Mouse (Mus musculus) liver, embryonic 11.5 days (tissue): ENCODE data around the gene Ppp1r9b. TPM values are rescaled to one million over a fixed set of nuclear protein-coding genes. Genes with fewer than 3 reads are reported as not detected.

ENCODE experiments used
- ATAC-seq: fragments of 200-750 bp; cut with Nextera tagmentation; replicated peaks from 2 replicates; pipeline ENCODE4 v1.8.0; 2017; ENCODE audit warnings: moderate number of reproducible peaks, mild to moderate bottlenecking, moderate TSS enrichment, moderate library complexity; ENCODE audit not compliant: low FRiP score
- DNase-seq: peaks from one replicate; pipeline ENCODE4 v3.0.0-alpha.2; 2017; ENCODE audit warnings: low spot score
- H3K27ac ChIP-seq: fragments of 300-500 bp; sonication (generic); 2 replicates; pipeline ENCODE4 v1.5.1; 2014; ENCODE audit warnings: mild to moderate bottlenecking, low read depth, low read length, control low read depth
- H3K27me3 ChIP-seq: fragments of 300-500 bp; sonication (generic); replicated peaks from 2 replicates; pipeline ENCODE4 v1.6.1; 2014; ENCODE audit warnings: low read length, mixed read lengths; ENCODE audit not compliant: control insufficient read depth, insufficient read depth
- H3K36me3 ChIP-seq: fragments of 300-500 bp; sonication (generic); 2 replicates; pipeline ENCODE4 v1.6.1; 2014; ENCODE audit warnings: mild to moderate bottlenecking, low read length, moderate library complexity, mixed read lengths; ENCODE audit not compliant: control insufficient read depth, insufficient read depth
- H3K4me1 ChIP-seq: fragments of 300-500 bp; sonication (generic); replicated peaks from 2 replicates; pipeline ENCODE4 v1.6.1; 2014; ENCODE audit warnings: low read length, mixed read lengths; ENCODE audit not compliant: control insufficient read depth, insufficient read depth
- H3K4me2 ChIP-seq: fragments of 300-500 bp; sonication (generic); 2 replicates; pipeline ENCODE4 v1.6.1; 2014; ENCODE audit warnings: mild to moderate bottlenecking, control low read depth, moderate library complexity
- H3K4me3 ChIP-seq: fragments of 300-500 bp; sonication (generic); 2 replicates; pipeline ENCODE4 v1.5.1; 2014; ENCODE audit warnings: low read depth, low read length, control low read depth
- H3K9ac ChIP-seq: fragments of 300-500 bp; sonication (generic); 2 replicates; pipeline ENCODE4 v1.6.1; 2014; ENCODE audit warnings: low read depth, low read length, control low read depth
- H3K9me3 ChIP-seq: fragments of 300-500 bp; sonication (generic); 2 replicates; pipeline ENCODE4 v1.6.1; 2016; ENCODE audit warnings: low read length, inconsistent platforms, mixed read lengths; ENCODE audit not compliant: control insufficient read depth
- WGBS: fragments of 180-500 bp; shearing (Covaris S2); extraction: QIAGEN DNeasy Blood & Tissue Kit; methylation state at CpG from one replicate; pipeline ENCODE4 v1.1.7; 2014; 5-methylcytosine and 5-hydroxymethylcytosine counted together
- polyA plus RNA-seq: library from polyadenylated mRNA; unstranded; fragments of >200 nt; fragmentation: Nextera tagmentation; extraction: Ambion mirVana; gene quantifications from 2 replicates; pipeline ENCODE4 v1.2.1, GENCODE M21; 2014

Ppp1r9b gene
- polyA plus RNA-seq, 1 experiment from 2014 or later, result 27.9 TPM

DNA sequence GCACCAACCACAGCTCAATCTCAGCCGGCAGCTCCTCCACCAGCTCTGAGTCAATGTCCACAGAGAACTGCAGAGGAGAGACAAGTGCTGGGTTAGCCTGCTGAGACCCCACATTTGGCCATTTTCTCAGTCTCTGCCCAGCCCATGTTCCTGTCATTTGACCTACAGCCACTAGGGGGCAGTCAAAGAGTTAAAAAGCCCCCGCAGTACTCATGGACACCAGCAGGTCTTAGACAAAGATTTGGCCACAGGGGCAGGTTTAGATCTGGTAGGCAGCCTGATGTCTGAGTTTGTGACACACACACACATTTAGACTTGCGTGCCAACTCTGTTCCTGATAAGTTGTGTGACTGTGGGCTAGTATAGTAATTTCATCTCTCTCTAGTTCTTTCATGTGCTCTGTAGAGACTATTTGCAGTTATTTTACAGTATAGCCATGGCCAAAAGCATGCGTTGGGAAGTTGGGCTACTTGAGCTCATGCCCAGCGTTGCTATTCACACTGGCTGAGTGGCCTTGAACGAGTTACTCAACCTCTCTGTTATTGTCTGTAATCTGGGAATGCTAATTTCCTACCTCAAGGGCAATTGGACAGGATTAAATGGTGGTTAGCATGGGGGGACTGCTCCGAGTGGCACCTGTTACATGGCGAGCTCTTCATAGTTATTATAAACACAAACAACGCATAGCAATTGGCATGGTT, 56.3 kb downstream of the Ppp1r9b start:
- no peaks in the 10 kb centered on the region for H3K9me3 ChIP-seq
- no peak overlapping the region for H3K9ac ChIP-seq
- H3K4me1 ChIP-seq, result 0 out of 2 replicates have a peak, but pooled peaks cover 2% of the 10 kb centered on the region
- peaks cover 13% of the 10 kb centered on the region; the same call in 1 of the 2 replicates for H3K27me3 ChIP-seq
- 55% methylated on average over 9 of the region's 9 CpGs for WGBS
- no peak for DNase-seq
- peak; percentile 46; the same call in 1 of the 2 replicates for ATAC-seq
- H3K4me2 ChIP-seq, result no peak overlapping the region
- H3K27ac ChIP-seq, result no peak overlapping the region
- H3K36me3 ChIP-seq, result no peaks in the 10 kb centered on the region
- no peak overlapping the region for H3K4me3 ChIP-seq

DNA sequence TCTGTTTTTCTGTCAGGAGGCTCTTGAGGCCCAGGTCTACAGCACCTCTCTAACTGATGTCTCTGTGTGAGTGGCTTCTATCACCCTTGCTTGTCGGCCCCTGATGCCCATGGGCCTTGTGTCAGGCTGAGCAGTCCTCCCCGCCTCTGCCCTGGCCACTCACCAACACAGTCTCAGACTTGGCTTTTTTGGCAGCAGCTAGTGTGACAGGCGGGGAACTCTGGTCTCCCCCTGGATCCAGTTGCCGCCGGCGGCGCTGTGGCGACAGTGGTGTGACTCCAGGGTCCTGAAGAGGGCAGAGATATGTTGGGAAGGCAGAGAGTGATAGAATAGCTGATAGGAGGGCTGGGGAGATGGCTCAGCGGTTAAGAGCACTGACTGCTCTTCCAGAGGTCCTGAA, 62.2 kb downstream of the Ppp1r9b start:
- Histone ChIP-seq H3K36me3 (no peaks in the 10 kb centered on the region; the same call in 1 of the 2 replicates), H3K4me2 (no peak overlapping the region), H3K9ac (no peak overlapping the region), H3K27ac (no peak overlapping the region), H3K27me3 (peaks cover 6% of the 10 kb centered on the region; the same call in 1 of the 2 replicates), H3K4me1 (no peaks in the 10 kb centered on the region), H3K9me3 (no peaks in the 10 kb centered on the region), H3K4me3 (no peak overlapping the region)
- DNase-seq (no peak), ATAC-seq (no peak)
- WGBS, result 67% methylated on average over 9 of the region's 9 CpGs

Other genes with a start within 250 kb of the Ppp1r9b start
- 0.23 TPM in 1 of 2 replicates, not detected in the other for gene Cdc34b, start 249.3 kb upstream of the Ppp1r9b start, polyA plus RNA-seq
- not detected in 2 replicates for gene Tmem92, start 208.3 kb upstream of the Ppp1r9b start, polyA plus RNA-seq
- 191 and 221 TPM in 2 replicates for gene Col1a1, start 54.8 kb upstream of the Ppp1r9b start, polyA plus RNA-seq
- not detected in 2 replicates for gene Hils1, start 23.4 kb upstream of the Ppp1r9b start, polyA plus RNA-seq
- 0.22 and 0.30 TPM in 2 replicates for gene Sgca, start 14.7 kb upstream of the Ppp1r9b start, polyA plus RNA-seq
- 55.8 and 57.8 TPM in 2 replicates for gene Samd14, start 18.8 kb downstream of the Ppp1r9b start, polyA plus RNA-seq
- gene Pdk2, start 50.3 kb downstream of the Ppp1r9b start, polyA plus RNA-seq, result 14.9 and 15.2 TPM in 2 replicates
- 4.0 and 4.6 TPM in 2 replicates for gene Itga3, start 85.8 kb downstream of the Ppp1r9b start, polyA plus RNA-seq
- gene Dlx3, start 129.1 kb downstream of the Ppp1r9b start, polyA plus RNA-seq, result 0.63 and 0.68 TPM in 2 replicates
- 0.19 and 0.40 TPM in 2 replicates for gene Dlx4, start 155.2 kb downstream of the Ppp1r9b start, polyA plus RNA-seq